Mouse (Mus musculus) forebrain, embryonic 16.5 days (tissue): ENCODE results near the gene Tmem127. TPM values are rescaled to one million over a fixed set of nuclear protein-coding genes. Genes with fewer than 3 reads are reported as not detected.

Experiments
- ATAC-seq: fragments of 200-750 bp; cut with Nextera tagmentation; 2 replicates; pipeline ENCODE4 v1.8.0; 2017; ENCODE audit warnings: mild to moderate bottlenecking, moderate library complexity
- H3K27ac ChIP-seq: fragments of 300-500 bp; sonication (generic); 2 replicates; pipeline ENCODE4 v1.5.1; 2014; ENCODE audit warnings: low read length, control low read depth
- H3K27me3 ChIP-seq: fragments of 300-500 bp; sonication (generic); replicated peaks from 2 replicates; pipeline ENCODE4 v1.6.1; 2014; ENCODE audit warnings: low read length; ENCODE audit not compliant: control insufficient read depth, insufficient read depth
- H3K36me3 ChIP-seq: fragments of 300-500 bp; sonication (generic); 2 replicates; pipeline ENCODE4 v1.6.1; 2014; ENCODE audit not compliant: control insufficient read depth, insufficient read depth
- H3K4me1 ChIP-seq: fragments of 300-500 bp; sonication (generic); replicated peaks from 2 replicates; pipeline ENCODE4 v1.6.1; 2014; ENCODE audit warnings: low read length; ENCODE audit not compliant: control insufficient read depth, insufficient read depth
- H3K4me2 ChIP-seq: fragments of 300-500 bp; sonication (generic); 2 replicates; pipeline ENCODE4 v1.6.1; 2014; ENCODE audit warnings: mild to moderate bottlenecking, low read length, control low read depth
- H3K4me3 ChIP-seq: fragments of 300-500 bp; sonication (generic); replicated peaks from 2 replicates; pipeline ENCODE4 v1.5.1; 2014; ENCODE audit warnings: mild to moderate bottlenecking, low read length, control low read depth
- H3K9ac ChIP-seq: fragments of 300-500 bp; sonication (generic); replicated peaks from 2 replicates; pipeline ENCODE4 v1.6.1; 2014; ENCODE audit warnings: low read depth, low read length, control low read depth
- H3K9me3 ChIP-seq: fragments of 300-500 bp; sonication (generic); 2 replicates; pipeline ENCODE4 v1.6.1; 2016; ENCODE audit warnings: low read length; ENCODE audit not compliant: control insufficient read depth
- WGBS: fragments of 180-500 bp; shearing (Covaris S2); extraction: QIAGEN DNeasy Blood & Tissue Kit; methylation state at CpG from one replicate; pipeline ENCODE4 v1.1.7; 2014; 5-methylcytosine and 5-hydroxymethylcytosine counted together
- polyA plus RNA-seq: library from polyadenylated mRNA; unstranded; fragments of >200 nt; fragmentation: Nextera tagmentation; extraction: Ambion mirVana; gene quantifications from 2 replicates; pipeline ENCODE4 v1.2.1, GENCODE M21; 2015

The Tmem127 gene
- polyA plus RNA-seq, 1 experiment from 2014 or later = 49.0 TPM

DNA sequence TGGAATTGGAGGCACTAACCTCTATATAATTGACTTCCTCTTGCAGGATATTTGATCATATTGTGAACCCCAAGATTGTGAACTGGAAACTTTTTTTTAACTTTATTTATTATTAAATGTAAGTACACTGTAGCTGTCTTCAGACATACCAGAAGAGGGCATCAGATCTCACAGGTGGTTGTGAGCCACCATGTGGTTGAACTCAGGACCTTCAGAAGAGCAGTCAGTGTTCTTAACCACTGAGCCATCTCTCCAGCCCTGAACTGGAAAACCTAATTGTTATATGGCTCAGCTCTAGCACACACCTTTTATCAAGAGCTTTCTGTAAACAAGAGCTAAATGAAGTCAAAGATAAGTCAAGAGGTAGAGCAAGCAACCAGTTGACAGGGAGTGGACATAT, 58.4 kb downstream of the Tmem127 start:
- no peak overlapping the region for H3K4me3 ChIP-seq
- no peak overlapping the region for H3K9ac ChIP-seq
- H3K27ac ChIP-seq = no peak overlapping the region
- H3K4me2 ChIP-seq = no peak overlapping the region
- ATAC-seq = no peak
- no peaks in the 10 kb centered on the region for H3K9me3 ChIP-seq
- no peaks in the 10 kb centered on the region for H3K27me3 ChIP-seq
- H3K4me1 ChIP-seq = no peaks in the 10 kb centered on the region
- no peaks in the 10 kb centered on the region for H3K36me3 ChIP-seq

DNA sequence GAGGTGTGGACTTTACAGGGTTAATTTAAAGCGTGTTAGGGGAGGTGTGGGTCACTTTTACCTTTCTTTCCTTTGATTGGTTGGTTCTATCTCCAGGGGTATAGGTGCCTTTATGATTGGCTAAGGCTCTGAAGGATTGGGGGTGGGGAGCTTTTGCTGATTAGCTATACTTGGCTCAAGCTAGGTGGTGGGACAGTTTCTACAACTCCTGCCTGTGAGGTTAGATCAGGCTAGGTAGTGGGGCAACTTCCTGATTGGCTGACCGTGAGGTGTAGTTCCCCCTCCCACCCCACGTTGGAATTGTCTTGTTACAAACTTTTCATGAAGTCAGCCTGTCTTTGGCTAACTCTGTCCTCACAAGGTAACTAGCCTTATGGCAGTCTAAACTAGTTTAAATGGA, 59.5 kb downstream of the Tmem127 start:
- Histone ChIP-seq H3K9me3 (no peaks in the 10 kb centered on the region), H3K36me3 (no peaks in the 10 kb centered on the region), H3K4me3 (no peak overlapping the region), H3K9ac (no peak overlapping the region), H3K27ac (no peak overlapping the region), H3K4me2 (no peak overlapping the region), H3K4me1 (no peaks in the 10 kb centered on the region), H3K27me3 (no peaks in the 10 kb centered on the region)
- no peak for ATAC-seq
- 55% methylated on average over 3 of the region's 3 CpGs for WGBS

DNA sequence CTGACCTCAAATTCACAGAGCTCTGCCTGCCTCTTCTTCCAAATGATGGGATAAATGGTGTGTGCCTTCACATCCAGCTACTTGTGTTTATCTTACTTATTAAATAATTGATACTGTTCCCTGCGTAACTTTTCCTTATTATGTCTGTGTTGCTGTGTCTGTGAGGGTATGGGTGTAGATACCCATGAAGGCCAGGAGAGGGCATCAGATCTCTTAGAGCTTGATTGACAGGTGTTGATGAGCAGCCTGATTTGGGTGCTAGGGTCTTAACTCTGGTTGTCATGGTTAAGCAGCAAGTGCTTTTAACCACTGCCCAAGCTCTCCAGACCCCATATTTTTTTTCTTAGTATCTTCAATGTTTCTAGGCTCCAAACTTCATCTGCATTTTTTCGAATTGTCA, 61.0 kb downstream of the Tmem127 start:
- 94% methylated on average over 2 of the region's 2 CpGs for WGBS
- ATAC-seq = no peak
- H3K4me3 ChIP-seq = no peak overlapping the region

DNA sequence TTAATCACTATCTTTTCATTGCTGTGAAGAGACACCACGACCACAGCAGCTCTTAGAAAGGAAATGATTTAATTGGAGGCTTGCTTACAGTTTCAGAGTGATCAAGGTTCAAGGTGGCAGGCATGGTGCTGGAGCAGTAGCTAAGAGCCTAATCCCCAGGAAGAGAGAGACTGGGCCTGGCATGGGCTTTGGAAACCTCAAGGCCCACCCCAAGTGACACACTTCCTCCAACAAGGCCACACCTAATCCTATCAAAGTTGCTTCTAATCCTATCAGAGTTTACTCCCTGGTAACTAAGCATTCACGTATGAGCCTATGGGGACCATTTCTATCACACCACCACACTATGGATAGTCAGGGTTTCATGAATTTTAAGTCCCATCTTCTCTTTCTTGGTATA, 62.5 kb downstream of the Tmem127 start:
- WGBS = 67% methylated on average over 2 of the region's 2 CpGs
- H3K4me1 ChIP-seq = no peaks in the 10 kb centered on the region
- no peak for ATAC-seq

More for the DNA sequence above, 61.0 kb downstream of the Tmem127 start:
- Histone ChIP-seq H3K4me1 (no peaks in the 10 kb centered on the region), H3K27me3 (no peaks in the 10 kb centered on the region), H3K27ac (no peak overlapping the region), H3K4me2 (no peak overlapping the region), H3K36me3 (no peaks in the 10 kb centered on the region), H3K9ac (no peak overlapping the region), H3K9me3 (no peaks in the 10 kb centered on the region)

GRCm38 (mm10) chr2:127310685-127311084, 63.0 kb downstream of the Tmem127 start:
- Histone ChIP-seq H3K9me3 (no peaks in the 10 kb centered on the region), H3K27ac (no peak overlapping the region), H3K27me3 (no peaks in the 10 kb centered on the region), H3K4me3 (no peak overlapping the region), H3K4me1 (no peaks in the 10 kb centered on the region), H3K4me2 (no peak overlapping the region), H3K9ac (no peak overlapping the region), H3K36me3 (no peaks in the 10 kb centered on the region)
- 92% methylated on average over 7 of the region's 7 CpGs for WGBS
- no peak for ATAC-seq

More for the DNA sequence above, 62.5 kb downstream of the Tmem127 start:
- no peak overlapping the region for H3K4me2 ChIP-seq
- no peaks in the 10 kb centered on the region for H3K9me3 ChIP-seq
- no peak overlapping the region for H3K9ac ChIP-seq
- H3K36me3 ChIP-seq = no peaks in the 10 kb centered on the region
- no peak overlapping the region for H3K4me3 ChIP-seq
- no peak overlapping the region for H3K27ac ChIP-seq
- H3K27me3 ChIP-seq = no peaks in the 10 kb centered on the region

Other genes starting within 250 kb of the Tmem127 start
- 11.2 and 12.0 TPM in 2 replicates for gene Ap4e1, start 239.2 kb upstream of the Tmem127 start, polyA plus RNA-seq
- gene Blvra, start 177.2 kb upstream of the Tmem127 start, polyA plus RNA-seq = 30.6 and 31.0 TPM in 2 replicates
- gene Ncaph, start 114.0 kb upstream of the Tmem127 start, polyA plus RNA-seq = 33.5 and 40.8 TPM in 2 replicates
- 16.5 and 19.1 TPM in 2 replicates for gene Itpripl1, start 104.5 kb upstream of the Tmem127 start, polyA plus RNA-seq
- 0.98 and 1.3 TPM in 2 replicates for gene 1810024B03Rik, start 39.6 kb upstream of the Tmem127 start, polyA plus RNA-seq
- 64.0 and 64.6 TPM in 2 replicates for gene Snrnp200, start 39.5 kb upstream of the Tmem127 start, polyA plus RNA-seq
- 67.0 and 69.3 TPM in 2 replicates for gene Ciao1, start 92 bp upstream of the Tmem127 start, polyA plus RNA-seq
- gene Stard7, start 22.3 kb downstream of the Tmem127 start, polyA plus RNA-seq = 98.3 and 106 TPM in 2 replicates
- gene Dusp2, start 88.3 kb downstream of the Tmem127 start, polyA plus RNA-seq = 6.6 and 7.7 TPM in 2 replicates
- not detected in 2 replicates for gene Astl, start 90.7 kb downstream of the Tmem127 start, polyA plus RNA-seq
- 0.62 and 0.68 TPM in 2 replicates for gene Adra2b, start 115.3 kb downstream of the Tmem127 start, polyA plus RNA-seq
- 0.09 and 0.13 TPM in 2 replicates for gene Gpat2, start 177.3 kb downstream of the Tmem127 start, polyA plus RNA-seq
- 26.1 and 26.8 TPM in 2 replicates for gene Fahd2a, start 196.7 kb downstream of the Tmem127 start, polyA plus RNA-seq